In genomic region chr2:39008350-39008851, GRCm38 (mm10) we compare ENCODE assay signal across 7 mouse cellular contexts. TPM values are rescaled to one million over a fixed set of nuclear protein-coding genes. Genes with fewer than 3 reads are reported as not detected.
DNase-seq lines count a peak whose midpoint lies in the region; ATAC-seq and TF ChIP-seq lines count a peak whose summit lies in the region.

No protein-coding gene starts in this region.

- no peak for DNase-seq in left cerebral cortex, adult 2 months (ENCODE audit: extremely low spot score in 1 of 2, low spot score in 2 of 2)
- no peak for DNase-seq in left cerebral cortex, adult 11 months (ENCODE audit: low spot score)
- DNase-seq in R1 (ENCODE audit: low read depth, low spot score) (peak; percentile 67), liver (peak; percentile 52)
- no peak for DNase-seq in forebrain, embryonic 10.5 days (ENCODE audit: extremely low spot score, low spot score)
- DNase-seq in urinary bladder, postnatal 25 days (ENCODE audit: low spot score), result no peak

- peak; percentile 57 for ATAC-seq in neural tube, embryonic 14.5 days (ENCODE audit: low read depth)

- no peaks in the 10 kb centered on the region for H3K9me3 ChIP-seq in forebrain, embryonic 10.5 days
- H3K9me3 ChIP-seq in neural tube, embryonic 14.5 days (ENCODE audit: control insufficient read depth, low read length), result no peaks in the 10 kb centered on the region

- peaks cover 39% of the 10 kb centered on the region for H3K36me3 ChIP-seq in forebrain, embryonic 10.5 days (replicated peaks)
- no peaks in the 10 kb centered on the region; the same call in 1 of the 2 replicates for H3K36me3 ChIP-seq in neural tube, embryonic 14.5 days (ENCODE audit: control insufficient read depth, insufficient read depth, low read length)

- intact Hi-C loops in left cerebral cortex, adult 2 months (cut with DNase I), result loop anchor here (2.0 kb wide), 1 partner anchor 56 kb away; the partner anchor contains the start of gene Golga1

- peak overlapping the region; percentile 96 for H3K4me2 ChIP-seq in neural tube, embryonic 14.5 days (ENCODE audit: low read depth, low read length)

- peak overlapping the region; percentile 81 for H3K9ac ChIP-seq in neural tube, embryonic 14.5 days (replicated peaks; ENCODE audit: low read depth, low read length)

- no peaks in the 10 kb centered on the region for H3K27me3 ChIP-seq in forebrain, embryonic 10.5 days (ENCODE audit: poor library complexity, severe bottlenecking)
- no peaks in the 10 kb centered on the region for H3K27me3 ChIP-seq in neural tube, embryonic 14.5 days (ENCODE audit: control insufficient read depth, insufficient read depth, low read length)

- peak overlapping the region; percentile 75 for H3K27ac ChIP-seq in left cerebral cortex, adult 2 months
- H3K27ac ChIP-seq in forebrain, embryonic 10.5 days, result peak overlapping the region; percentile 92
- H3K27ac ChIP-seq in neural tube, embryonic 14.5 days (ENCODE audit: low read depth, low read length), result peak overlapping the region; percentile 89

- no peak for TF ChIP-seq CTCF in left cerebral cortex, adult 2 months (IDR thresholded peaks at IDR 0.05)

- peak overlapping the region; percentile 95 for H3K4me3 ChIP-seq in left cerebral cortex, adult 2 months
- H3K4me3 ChIP-seq in forebrain, embryonic 10.5 days, result peak overlapping the region; percentile 93
- peak overlapping the region; percentile 82 for H3K4me3 ChIP-seq in neural tube, embryonic 14.5 days (ENCODE audit: low read depth, low read length)

- WGBS in forebrain, embryonic 10.5 days, result 1% methylated on average over 25 of the region's 25 CpGs
- under 1% methylated on average over 25 of the region's 25 CpGs for WGBS in neural tube, embryonic 14.5 days

- peaks cover 49% of the 10 kb centered on the region for H3K4me1 ChIP-seq in forebrain, embryonic 10.5 days
- H3K4me1 ChIP-seq in neural tube, embryonic 14.5 days (ENCODE audit: control insufficient read depth, insufficient read depth, low read length), result peaks cover 33% of the 10 kb centered on the region

RNA-seq across cellular contexts. Expression of gene Rpl35, which starts 3.0 kb away (rescaled TPM):
- total RNA-seq in left cerebral cortex, adult 2 months (2021), result 100 to 1,000 TPM; 251 to 253 TPM
- 1,010 and 1,015 TPM in 2 replicates for polyA plus RNA-seq in forebrain, embryonic 10.5 days (2016; fragmentation: Nextera tagmentation; extraction: Ambion mirVana)
- 584 and 610 TPM in 2 replicates for polyA plus RNA-seq in neural tube, embryonic 14.5 days (2014; fragmentation: Nextera tagmentation; extraction: Ambion mirVana)

RNA-seq across cellular contexts. Expression of gene Arpc5l, which starts 3.3 kb away (rescaled TPM):
- 100 to 1,000 TPM; 106 to 108 TPM for total RNA-seq in left cerebral cortex, adult 2 months (2021)
- 126 and 131 TPM in 2 replicates for polyA plus RNA-seq in forebrain, embryonic 10.5 days (2016; fragmentation: Nextera tagmentation; extraction: Ambion mirVana)
- 145 and 147 TPM in 2 replicates for polyA plus RNA-seq in neural tube, embryonic 14.5 days (2014; fragmentation: Nextera tagmentation; extraction: Ambion mirVana)

RNA-seq across cellular contexts. Expression of gene Wdr38, which starts 11.1 kb away (rescaled TPM):
- under 1 TPM; 0.32 to 0.70 TPM for total RNA-seq in left cerebral cortex, adult 2 months (2021)
- 1.7 and 1.9 TPM in 2 replicates for polyA plus RNA-seq in forebrain, embryonic 10.5 days (2016; fragmentation: Nextera tagmentation; extraction: Ambion mirVana)
- polyA plus RNA-seq in neural tube, embryonic 14.5 days (2014; fragmentation: Nextera tagmentation; extraction: Ambion mirVana), result 1.6 and 1.9 TPM in 2 replicates

RNA-seq across cellular contexts. Expression of gene Golga1, which starts 56.9 kb away (rescaled TPM):
- 10 to 100 TPM; 30.3 to 31.1 TPM for total RNA-seq in left cerebral cortex, adult 2 months (2021)
- 22.7 and 24.0 TPM in 2 replicates for polyA plus RNA-seq in forebrain, embryonic 10.5 days (2016; fragmentation: Nextera tagmentation; extraction: Ambion mirVana)
- polyA plus RNA-seq in neural tube, embryonic 14.5 days (2014; fragmentation: Nextera tagmentation; extraction: Ambion mirVana), result 34.6 and 34.9 TPM in 2 replicates

Comparison
In these comparisons a context has a peak if more than half of its experiments do, and no peak if none do; other contexts are left out.
1. DNase-seq: peak in R1 (single experiment) and liver (single experiment); none in left cerebral cortex, adult 2 months (0 of 2), left cerebral cortex, adult 11 months (single experiment), forebrain, embryonic 10.5 days (single experiment) and urinary bladder, postnatal 25 days (single experiment).
2. Peak in every context shown above with its lines, with median percentiles within 50 percentile points of each other: H3K27ac ChIP-seq and H3K4me3 ChIP-seq.